Mouse (Mus musculus) bone marrow, adult 2 months (tissue): ENCODE measurements around the gene Dnajc5. TPM values are rescaled to one million over a fixed set of nuclear protein-coding genes. Genes with fewer than 3 reads are reported as not detected.
A peak's percentile ranks its signal among the peaks of the same experiment; 100 is the strongest.

Experiments
- H3K27ac ChIP-seq: fragments of 200-500 bp; 2 replicates; pipeline ENCODE4 v1.5.1; 2012; ENCODE audit warnings: low read depth, mild to moderate bottlenecking, control low read depth, inconsistent platforms, low read length; ENCODE audit not compliant: control insufficient read depth, poor library complexity, insufficient read depth
- H3K4me1 ChIP-seq: fragments of 200-500 bp; 2 replicates; pipeline ENCODE4 v1.6.1; 2011; ENCODE audit warnings: low read length; ENCODE audit not compliant: control insufficient read depth, insufficient read depth
- H3K4me3 ChIP-seq: fragments of 200-500 bp; replicated peaks from 2 replicates; pipeline ENCODE3; 2011; ENCODE audit warnings: mild to moderate bottlenecking, low read depth, low read length, control low read depth; ENCODE audit not compliant: control insufficient read depth
- CTCF ChIP-seq: fragments of 200-500 bp; IDR thresholded peaks from 2 replicates; pipeline ENCODE4 v1.5.1; 2011; ENCODE audit warnings: low read length, control low read depth; ENCODE audit not compliant: control insufficient read depth, insufficient read depth
- POLR2A ChIP-seq: fragments of 200-500 bp; IDR thresholded peaks from 2 replicates; pipeline ENCODE4 v1.6.1; 2011; ENCODE audit warnings: low read depth, mild to moderate bottlenecking, control low read depth, low read length, borderline replicate concordance; ENCODE audit not compliant: control insufficient read depth
- WGBS: fragments of 180-500 bp; shearing (Covaris S2); methylation state at CpG from one replicate; pipeline ENCODE4 v1.1.7; 2018; 5-methylcytosine and 5-hydroxymethylcytosine counted together
- polyA plus RNA-seq: library from polyadenylated mRNA; stranded (reverse); fragments of >200 nt; gene quantifications from 2 replicates; pipeline ENCODE4 v1.2.4, GENCODE M21; 2011; ENCODE audit warnings: low replicate concordance; ENCODE audit not compliant: missing spikeins, insufficient read depth, insufficient read length

The Dnajc5 gene
- polyA plus RNA-seq, 1 experiment = 43.8 TPM

- Histone ChIP-seq H3K4me3 (peak within 1 kb of the TSS; percentile 89), H3K4me1 (no peaks in the 10 kb centered on the region), H3K27ac (peak within 1 kb of the TSS; percentile 82)
- WGBS = under 1% methylated on average over 96 of the region's 97 CpGs
- TF ChIP-seq CTCF = no peak; the same call in 1 of the 2 replicates
- TF ChIP-seq POLR2A = peak; percentile 45; the same call in 1 of the 2 replicates
Observed at GRCm38 (mm10) chr2:181592231-181593041, 72.2 kb downstream of the Dnajc5 start, which contains the start of gene Zfp512b. TSS of gene Zfp512b (minus strand) at chr2:181592803.

- Histone ChIP-seq H3K4me1 (no peaks in the 10 kb centered on the region), H3K4me3 (peak overlapping the region; percentile 89), H3K27ac (peak overlapping the region; percentile 82)
- TF ChIP-seq CTCF = no peak
- no peak for TF ChIP-seq POLR2A
- 2% methylated on average over 6 of the region's 6 CpGs for WGBS
Observed at GRCm38 (mm10) chr2:181593042-181593421, 72.7 kb downstream of the Dnajc5 start.

GRCm38 (mm10) chr2:181593937-181594336 lies 73.7 kb downstream of the Dnajc5 start:
- Histone ChIP-seq H3K4me1 (no peaks in the 10 kb centered on the region), H3K4me3 (no peak overlapping the region), H3K27ac (no peak overlapping the region)
- TF ChIP-seq CTCF = no peak
- no peak for TF ChIP-seq POLR2A

GRCm38 (mm10) chr2:181594946-181595696 lies 74.8 kb downstream of the Dnajc5 start:
- 72% methylated on average over 4 of the region's 4 CpGs for WGBS
- Histone ChIP-seq H3K4me3 (no peak overlapping the region), H3K27ac (no peak overlapping the region), H3K4me1 (peaks cover 1% of the 10 kb centered on the region; the same call in 1 of the 2 replicates)
- no peak for TF ChIP-seq POLR2A
- TF ChIP-seq CTCF = peak; percentile 50; the same call in 1 of the 2 replicates

- Histone ChIP-seq H3K4me1 (peaks cover 1% of the 10 kb centered on the region; the same call in 1 of the 2 replicates), H3K27ac (no peak overlapping the region), H3K4me3 (no peak overlapping the region)
- 78% methylated on average over 6 of the region's 6 CpGs for WGBS
- TF ChIP-seq POLR2A = no peak
- TF ChIP-seq CTCF = no peak
Observed at GRCm38 (mm10) chr2:181596221-181596960, 76.1 kb downstream of the Dnajc5 start.

GRCm38 (mm10) chr2:181597378-181598061 lies 77.2 kb downstream of the Dnajc5 start:
- TF ChIP-seq CTCF (no peak), POLR2A (no peak)
- Histone ChIP-seq H3K4me3 (no peak overlapping the region), H3K27ac (no peak overlapping the region), H3K4me1 (peaks cover 1% of the 10 kb centered on the region; the same call in 1 of the 2 replicates)
- 59% methylated on average over 7 of the region's 7 CpGs for WGBS

GRCm38 (mm10) chr2:181598454-181599351 lies 78.4 kb downstream of the Dnajc5 start, which contains the start of gene Samd10:
TSS of gene Samd10 (minus strand) at chr2:181599212.
- peak within 1 kb of the TSS; percentile 97 for H3K27ac ChIP-seq
- under 1% methylated on average over 71 of the region's 71 CpGs for WGBS
- peak within 1 kb of the TSS; percentile 73 for H3K4me3 ChIP-seq
- TF ChIP-seq POLR2A (no peak), CTCF (no peak)
- peaks cover 1% of the 10 kb centered on the region; the same call in 1 of the 2 replicates for H3K4me1 ChIP-seq
